Mouse (Mus musculus) spleen, postnatal 4 days (tissue): ENCODE results near the gene Atad3a.
"Not testable (repeated sequence)": the region's sequence is repeated elsewhere in the genome, so short reads cannot be mapped to it uniquely, and the experiment has no call there.

Experiments used
- DNase-seq, 2 experiments: peaks; one replicate each; pipeline ENCODE4 v3.0.0; 2022; ENCODE audit warnings: low spot score in 2 of 2

The Atad3a gene

GRCm38 (mm10) chr4:155774971-155775740, 14.3 kb upstream of the Atad3a start:
- peak; percentile 21 to 63 for DNase-seq

GRCm38 (mm10) chr4:155774280-155774754, 13.4 kb upstream of the Atad3a start, which contains the start of gene Vwa1:
TSS of gene Vwa1 (minus strand) at chr4:155774698.
- DNase-seq, result peak; percentile 87 to 91

GRCm38 (mm10) chr4:155773335-155774078, 12.6 kb upstream of the Atad3a start:
- peak in 1 of 2 experiments; percentile 53 for DNase-seq

- peak in 1 of 2 experiments; percentile 64 for DNase-seq
These were observed 11.9 kb upstream of the Atad3a start for GRCm38 (mm10) chr4:155772786-155773185.

- no peak for DNase-seq
These were observed 10.8 kb upstream of the Atad3a start for GRCm38 (mm10) chr4:155771706-155772105.

GRCm38 (mm10) chr4:155770626-155771025, 9.7 kb upstream of the Atad3a start:
- DNase-seq, result no peak

- peak; percentile 90 to 98 for DNase-seq
These were observed 9.1 kb upstream of the Atad3a start for GRCm38 (mm10) chr4:155769880-155770512.

GRCm38 (mm10) chr4:155769496-155769879, 8.6 kb upstream of the Atad3a start:
- no peak for DNase-seq

GRCm38 (mm10) chr4:155762357-155762756, 1.5 kb upstream of the Atad3a start:
- DNase-seq, result no peak

GRCm38 (mm10) chr4:155761356-155762099, 635 bp upstream of the Atad3a start:
- DNase-seq, result no peak

- peak in 1 of 2 experiments; percentile 47 for DNase-seq
These were observed 856 bp downstream of the Atad3a start for GRCm38 (mm10) chr4:155759862-155760612.

- DNase-seq, result no peak
These were observed 3.9 kb downstream of the Atad3a start for GRCm38 (mm10) chr4:155757011-155757410.

- DNase-seq, result no peak
These were observed 14.1 kb downstream of the Atad3a start for GRCm38 (mm10) chr4:155746575-155747490.

GRCm38 (mm10) chr4:155746036-155746548, 14.8 kb downstream of the Atad3a start:
- no peak for DNase-seq

- no peak for DNase-seq
These were observed 15.8 kb downstream of the Atad3a start for GRCm38 (mm10) chr4:155745136-155745535.

GRCm38 (mm10) chr4:155744474-155744873, 16.4 kb downstream of the Atad3a start:
- no peak for DNase-seq

- DNase-seq, result no peak
These were observed 18.2 kb downstream of the Atad3a start for GRCm38 (mm10) chr4:155742684-155743083.

GRCm38 (mm10) chr4:155740681-155741080, 20.2 kb downstream of the Atad3a start:
- DNase-seq, result not testable (repeated sequence)
